In the genomic region with DNA sequence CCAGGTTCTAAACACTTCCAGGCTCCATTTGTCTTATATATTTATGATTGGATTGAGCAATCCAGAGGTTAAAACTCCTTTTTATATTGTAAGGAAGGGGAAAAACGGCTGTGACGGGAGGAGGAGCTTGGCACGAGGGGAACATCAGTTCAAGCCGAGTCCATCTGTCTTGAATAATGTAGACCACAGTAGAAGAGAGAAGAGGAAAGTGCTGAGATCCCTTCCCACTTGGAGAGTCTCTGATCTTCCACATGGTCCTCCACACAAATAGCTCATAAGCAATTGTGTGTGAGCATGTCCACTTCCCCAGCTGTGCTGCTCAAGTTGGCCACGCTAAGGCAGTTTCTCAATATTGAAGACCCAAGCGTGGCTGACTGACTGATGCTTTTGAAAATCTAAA, we compare ENCODE assay signal across 16 mouse cellular contexts.
"Had no signal": no experiment of that assay in that cellular context is flagged by ENCODE, and none has a peak within 500 bp of the region (broad histone marks: within the 10 kb centered on the region; RNA-seq: fewer than 3 reads in every experiment).

No protein-coding gene starts in this region.

- H3K4me1 ChIP-seq: liver, embryonic 15.5 days; megakaryocyte, embryonic 14.5 days; midbrain, embryonic 13.5 days; midbrain, embryonic 15.5 days; neural tube, embryonic 12.5 days; stomach, embryonic 15.5 days had no signal

- H3K36me3 ChIP-seq: liver, embryonic 15.5 days; lung, embryonic 15.5 days; midbrain, embryonic 13.5 days; midbrain, embryonic 15.5 days; neural tube, embryonic 12.5 days; stomach, embryonic 15.5 days had no signal

- DNase-seq: liver, postnatal 0 days; lung, postnatal 14 days; right cerebral cortex, postnatal 14 days; thymus, adult 2 months; thymus, postnatal 25 days; thymus, postnatal 4 days had no signal

- H3K27ac ChIP-seq: liver, embryonic 15.5 days; macrophage; midbrain, embryonic 13.5 days; midbrain, embryonic 15.5 days; neural tube, embryonic 12.5 days; stomach, embryonic 15.5 days; stomach, postnatal 0 days had no signal

- ATAC-seq: liver, postnatal 0 days; midbrain, embryonic 13.5 days; midbrain, embryonic 15.5 days had no signal

- H3K27me3 ChIP-seq: liver, embryonic 15.5 days; lung, embryonic 15.5 days; megakaryocyte, embryonic 14.5 days; midbrain, embryonic 13.5 days; midbrain, embryonic 15.5 days; neural tube, embryonic 12.5 days; stomach, embryonic 15.5 days had no signal

- H3K4me3 ChIP-seq: liver, embryonic 15.5 days; lung, embryonic 15.5 days; megakaryocyte, embryonic 14.5 days; midbrain, embryonic 13.5 days; midbrain, embryonic 15.5 days; neural tube, embryonic 12.5 days; stomach, embryonic 15.5 days had no signal

- H3K9me3 ChIP-seq: liver, embryonic 15.5 days; lung, embryonic 15.5 days; megakaryocyte, embryonic 14.5 days; midbrain, embryonic 13.5 days; midbrain, embryonic 15.5 days; neural tube, embryonic 12.5 days; stomach, embryonic 15.5 days had no signal

- H3K9ac ChIP-seq: liver, embryonic 15.5 days; liver, postnatal 0 days; lung, embryonic 15.5 days; midbrain, embryonic 13.5 days; midbrain, embryonic 15.5 days; neural tube, embryonic 12.5 days; stomach, embryonic 15.5 days had no signal

- H3K4me2 ChIP-seq: liver, embryonic 15.5 days; lung, embryonic 15.5 days; midbrain, embryonic 11.5 days; midbrain, embryonic 13.5 days; midbrain, embryonic 15.5 days; neural tube, embryonic 12.5 days; stomach, embryonic 15.5 days had no signal
